Mouse (Mus musculus) thymus, adult 2 months (tissue): ENCODE measurements around the gene Serpinb1a. TPM values are rescaled to one million over a fixed set of nuclear protein-coding genes. Genes with fewer than 3 reads are reported as not detected.
"Not testable (repeated sequence)": the region's sequence is repeated elsewhere in the genome, so short reads cannot be mapped to it uniquely, and the experiment has no call there.

ENCODE experiments used
- DNase-seq: peaks from one replicate; pipeline ENCODE4 v3.0.0; 2021
- H3K27ac ChIP-seq: fragments of 200-500 bp; 2 replicates; pipeline ENCODE4 v1.5.1; 2012; ENCODE audit warnings: low read length, control low read depth; ENCODE audit not compliant: control insufficient read depth, insufficient read depth
- H3K27me3 ChIP-seq: fragments of 200-500 bp; 2 replicates; pipeline ENCODE4 v1.6.1; 2012; ENCODE audit warnings: mild to moderate bottlenecking, low read length, moderate library complexity, mixed read lengths; ENCODE audit not compliant: control insufficient read depth, insufficient read depth
- H3K36me3 ChIP-seq: fragments of 200-500 bp; 2 replicates; pipeline ENCODE4 v1.6.1; 2012; ENCODE audit warnings: mild to moderate bottlenecking, low read length, moderate library complexity; ENCODE audit not compliant: control insufficient read depth, insufficient read depth
- H3K4me1 ChIP-seq: fragments of 200-500 bp; replicated peaks from 2 replicates; pipeline ENCODE4 v1.6.1; 2012; ENCODE audit warnings: low read length; ENCODE audit not compliant: control insufficient read depth, insufficient read depth
- H3K4me3 ChIP-seq: fragments of 200-500 bp; 2 replicates; pipeline ENCODE4 v1.5.1; 2012; ENCODE audit warnings: mild to moderate bottlenecking, low read length, control low read depth, moderate library complexity; ENCODE audit not compliant: control insufficient read depth, insufficient read depth
- CTCF ChIP-seq: fragments of 200-500 bp; IDR thresholded peaks from 2 replicates; pipeline ENCODE4 v1.5.1; 2012; ENCODE audit warnings: mild to moderate bottlenecking, control low read depth, low read length, moderate library complexity, borderline replicate concordance; ENCODE audit not compliant: control insufficient read depth, poor library complexity, insufficient read depth; ENCODE audit errors: extremely low read depth
- POLR2A ChIP-seq: fragments of 200-500 bp; IDR thresholded peaks from 2 replicates; pipeline ENCODE4 v1.6.1; 2012; ENCODE audit warnings: mild to moderate bottlenecking, low read length, control low read depth, moderate library complexity; ENCODE audit not compliant: control insufficient read depth, poor library complexity, insufficient read depth; ENCODE audit errors: extremely low read depth
- WGBS: fragments of 180-500 bp; shearing (Covaris S2); methylation state at CpG from one replicate; pipeline ENCODE4 v1.1.7; 2018; 5-methylcytosine and 5-hydroxymethylcytosine counted together
- polyA plus RNA-seq: library from polyadenylated mRNA; depleted of rRNA; stranded (reverse); fragments of >200 nt; gene quantifications from 2 replicates; pipeline ENCODE4 v1.2.3, GENCODE M21; 2012; rRNA removed

Gene Serpinb1a
- polyA plus RNA-seq, result 11.6 and 14.0 TPM in 2 replicates

DNA sequence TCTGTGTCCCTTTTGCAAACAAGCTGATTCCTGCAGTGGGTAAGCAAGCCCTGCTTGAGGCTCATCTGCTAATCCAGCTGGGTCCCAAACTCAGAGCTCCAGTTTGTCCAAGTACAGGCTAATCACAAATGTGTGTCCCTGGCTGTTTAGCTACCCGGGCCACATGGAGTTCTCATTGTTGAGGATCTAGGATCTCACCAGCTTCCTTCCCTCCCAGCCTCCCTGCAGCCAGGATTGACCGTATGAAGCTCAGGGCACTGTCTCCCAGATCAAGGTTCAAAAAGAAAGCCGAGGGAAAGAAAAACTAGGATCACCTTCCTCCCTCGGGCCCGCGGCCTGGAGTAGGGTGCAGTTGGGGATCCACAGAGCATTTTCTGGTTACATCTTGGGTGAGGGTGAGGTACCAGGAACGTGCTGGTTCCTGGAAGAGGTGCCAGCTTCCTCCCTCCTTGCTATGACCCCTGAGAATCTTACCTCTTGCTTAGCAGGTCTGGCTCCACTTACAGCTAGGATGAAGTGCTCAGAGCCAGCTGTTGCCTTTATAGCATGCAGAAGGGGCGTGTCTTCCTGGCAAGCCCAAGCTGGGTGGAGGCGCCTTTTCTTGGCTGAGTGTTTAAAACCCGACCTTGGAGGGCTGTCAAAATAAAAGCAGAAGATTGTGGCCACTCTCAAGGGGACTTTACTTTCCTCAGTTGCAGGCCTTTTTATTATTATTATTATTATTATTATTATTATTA is at the start of gene Serpinb1a:
Gene Serpinb1a (minus strand): TSS at position 518 of the 737 bp plus-strand sequence.
- TF ChIP-seq POLR2A (no peak), CTCF (no peak)
- WGBS, result 15% methylated on average over 10 of the region's 10 CpGs
- Histone ChIP-seq H3K27ac (no peak within 1 kb of the TSS), H3K36me3 (no peaks in the 10 kb centered on the region), H3K27me3 (no peaks in the 10 kb centered on the region), H3K4me3 (no peak within 1 kb of the TSS), H3K4me1 (peaks cover 6% of the 10 kb centered on the region; the same call in 1 of the 2 replicates)
- DNase-seq, result no peak

DNA sequence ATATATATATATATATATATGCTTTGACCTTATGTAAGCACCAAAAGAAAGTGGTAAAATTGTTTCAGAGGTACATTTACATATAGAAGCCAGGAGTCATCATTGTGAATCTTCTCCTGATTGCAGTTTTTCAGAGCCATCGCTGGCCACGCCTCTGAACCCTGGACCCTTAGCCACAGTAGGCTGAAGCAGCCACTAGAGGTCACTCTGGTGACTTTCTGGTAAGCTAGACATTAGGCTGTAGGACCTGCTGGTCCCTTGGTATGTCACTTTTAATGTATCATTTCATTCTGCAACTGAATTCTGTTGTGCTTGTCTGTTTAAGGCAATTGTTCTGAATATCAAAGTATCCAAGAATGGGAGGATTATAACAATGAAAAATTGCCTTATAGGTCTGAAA is 49.7 kb upstream of the Serpinb1a start:
- no peak for TF ChIP-seq CTCF
- Histone ChIP-seq H3K27ac (no peak overlapping the region), H3K4me3 (no peak overlapping the region), H3K36me3 (no peaks in the 10 kb centered on the region), H3K4me1 (no peaks in the 10 kb centered on the region), H3K27me3 (no peaks in the 10 kb centered on the region)
- WGBS, result 15% methylated on average over 2 of the region's 2 CpGs
- peak; percentile 36 for DNase-seq

GRCm38 (mm10) chr13:32899114-32899513 is 48.1 kb upstream of the Serpinb1a start:
- not testable (repeated sequence) for H3K27ac ChIP-seq, H3K36me3 ChIP-seq, H3K4me3 ChIP-seq, H3K4me1 ChIP-seq, H3K27me3 ChIP-seq, DNase-seq
- 80% methylated on average over 2 of the region's 2 CpGs for WGBS

DNA sequence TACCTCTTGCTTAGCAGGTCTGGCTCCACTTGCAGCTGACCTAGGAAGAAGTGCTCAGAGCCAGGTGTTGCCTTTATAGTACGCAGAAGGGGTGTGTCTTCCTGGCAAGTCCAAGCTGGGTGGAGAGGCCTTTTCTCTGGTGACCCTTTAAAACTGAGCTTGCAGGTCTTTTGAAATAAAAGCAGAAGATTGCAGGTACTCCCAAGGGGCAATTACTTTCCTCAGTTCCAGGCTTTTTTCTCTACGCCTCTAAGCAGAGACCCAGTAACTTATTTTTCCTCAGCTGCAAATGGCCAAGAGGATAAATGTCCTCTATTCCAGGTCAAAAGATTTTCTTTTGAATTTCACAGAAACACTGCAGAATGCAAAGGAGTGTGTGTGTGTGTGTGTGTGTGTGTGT is 47.1 kb upstream of the Serpinb1a start, which contains the start of gene Serpinb1c:
Gene Serpinb1c (minus strand): TSS at position 101 of the 400 bp plus-strand sequence.
- WGBS, result 97% methylated on average over 2 of the region's 2 CpGs
- Histone ChIP-seq H3K4me1 (no peaks in the 10 kb centered on the region), H3K27ac (no peak within 1 kb of the TSS), H3K36me3 (no peaks in the 10 kb centered on the region), H3K27me3 (no peaks in the 10 kb centered on the region), H3K4me3 (no peak within 1 kb of the TSS)
- TF ChIP-seq CTCF (no peak), POLR2A (no peak)
- DNase-seq, result no peak

DNA sequence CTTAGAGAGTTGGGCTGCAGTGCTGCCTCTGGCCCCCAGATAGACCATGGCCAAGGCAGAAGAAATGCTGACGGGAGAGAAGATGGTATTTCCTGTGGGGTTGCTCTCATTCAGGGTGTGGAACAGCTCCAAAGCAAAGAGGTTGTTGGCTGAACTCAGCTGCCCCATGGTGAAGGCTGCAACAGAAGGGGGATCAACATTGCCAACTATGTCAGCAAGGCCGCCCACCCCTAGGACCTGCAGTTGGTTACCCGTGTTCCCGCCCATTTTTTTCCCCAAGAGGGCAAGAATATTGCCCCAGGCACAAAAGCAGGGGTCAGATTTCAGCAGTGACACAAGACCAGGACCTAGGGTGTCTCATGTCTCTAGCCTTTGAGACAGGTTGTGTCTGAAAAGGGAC is 45.9 kb upstream of the Serpinb1a start:
- Histone ChIP-seq H3K4me3 (no peak overlapping the region), H3K27me3 (no peaks in the 10 kb centered on the region), H3K27ac (no peak overlapping the region), H3K4me1 (no peaks in the 10 kb centered on the region), H3K36me3 (no peaks in the 10 kb centered on the region)
- no peak for DNase-seq
- no peak for TF ChIP-seq POLR2A
- TF ChIP-seq CTCF, result no peak
- WGBS, result 86% methylated on average over 4 of the region's 4 CpGs

- H3K27me3 ChIP-seq, result no peaks in the 10 kb centered on the region
Observed at GRCm38 (mm10) chr13:32884755-32885154, 33.8 kb upstream of the Serpinb1a start.

GRCm38 (mm10) chr13:32873862-32874261 is 22.9 kb upstream of the Serpinb1a start:
- 79% methylated on average over 1 of the region's 1 CpGs for WGBS
- Histone ChIP-seq H3K4me3 (no peak overlapping the region), H3K4me1 (no peaks in the 10 kb centered on the region), H3K36me3 (no peaks in the 10 kb centered on the region), H3K27ac (no peak overlapping the region), H3K27me3 (no peaks in the 10 kb centered on the region)
- no peak for DNase-seq
- TF ChIP-seq POLR2A, result no peak
- TF ChIP-seq CTCF, result no peak

More at GRCm38 (mm10) chr13:32884755-32885154, 33.8 kb upstream of the Serpinb1a start:
- Histone ChIP-seq H3K4me1 (no peaks in the 10 kb centered on the region), H3K4me3 (no peak overlapping the region), H3K36me3 (no peaks in the 10 kb centered on the region), H3K27ac (no peak overlapping the region)
- no peak for TF ChIP-seq POLR2A
- TF ChIP-seq CTCF, result no peak
- no peak for DNase-seq
